Mouse (Mus musculus): ENCODE results near the gene Ano1. TPM values are rescaled to one million over a fixed set of nuclear protein-coding genes. Genes with fewer than 3 reads are reported as not detected.

Gene Ano1
- polyA plus RNA-seq, 1 experiment from 2014 or later: 6.0 TPM

- WGBS: 75% methylated on average over 22 of the region's 22 CpGs
- no peaks in the 10 kb centered on the region for H3K27me3 ChIP-seq (replicated peaks; ENCODE audit: control insufficient read depth, insufficient read depth, low read length)
- no peak overlapping the region for H3K9ac ChIP-seq (ENCODE audit: low read length)
- no peaks in the 10 kb centered on the region for H3K9me3 ChIP-seq (replicated peaks; ENCODE audit: control insufficient read depth, low read length)
- H3K4me2 ChIP-seq (ENCODE audit: low read length): no peak overlapping the region
- ATAC-seq: no peak
- no peak overlapping the region for H3K4me3 ChIP-seq (ENCODE audit: low read depth, low read length)
- no peaks in the 10 kb centered on the region for H3K36me3 ChIP-seq (ENCODE audit: control insufficient read depth, insufficient read depth, low read length)
- peaks cover 4% of the 10 kb centered on the region for H3K4me1 ChIP-seq (ENCODE audit: control insufficient read depth, insufficient read depth, low read length)
- no peak overlapping the region for H3K27ac ChIP-seq (ENCODE audit: low read depth, low read length)
- DNase-seq (ENCODE audit: low spot score): no peak
Measured at GRCm38 (mm10) chr7:144620721-144621681, 130.8 kb downstream of the Ano1 start.

GRCm38 (mm10) chr7:144620315-144620714 is 131.5 kb downstream of the Ano1 start:
- H3K9me3 ChIP-seq (replicated peaks; ENCODE audit: control insufficient read depth, low read length): no peaks in the 10 kb centered on the region
- H3K4me2 ChIP-seq (ENCODE audit: low read length): no peak overlapping the region

GRCm38 (mm10) chr7:144615343-144615742 is 136.4 kb downstream of the Ano1 start:
- no peak overlapping the region for H3K4me2 ChIP-seq (ENCODE audit: low read length)
- H3K27me3 ChIP-seq (replicated peaks; ENCODE audit: control insufficient read depth, insufficient read depth, low read length): no peaks in the 10 kb centered on the region
- no peak overlapping the region for H3K27ac ChIP-seq (ENCODE audit: low read depth, low read length)
- H3K9ac ChIP-seq (ENCODE audit: low read length): no peak overlapping the region
- WGBS: 81% methylated on average over 6 of the region's 6 CpGs
- H3K4me1 ChIP-seq (ENCODE audit: control insufficient read depth, insufficient read depth, low read length): no peaks in the 10 kb centered on the region
- H3K36me3 ChIP-seq (ENCODE audit: control insufficient read depth, insufficient read depth, low read length): no peaks in the 10 kb centered on the region
- H3K4me3 ChIP-seq (ENCODE audit: low read depth, low read length): no peak overlapping the region
- H3K9me3 ChIP-seq (replicated peaks; ENCODE audit: control insufficient read depth, low read length): no peaks in the 10 kb centered on the region
- ATAC-seq: no peak
- DNase-seq (ENCODE audit: low spot score): no peak

More at GRCm38 (mm10) chr7:144620315-144620714, 131.5 kb downstream of the Ano1 start:
- Histone ChIP-seq H3K27me3 (replicated peaks; ENCODE audit: control insufficient read depth, insufficient read depth, low read length) (no peaks in the 10 kb centered on the region), H3K36me3 (ENCODE audit: control insufficient read depth, insufficient read depth, low read length) (no peaks in the 10 kb centered on the region), H3K27ac (ENCODE audit: low read depth, low read length) (no peak overlapping the region), H3K4me3 (ENCODE audit: low read depth, low read length) (no peak overlapping the region), H3K4me1 (ENCODE audit: control insufficient read depth, insufficient read depth, low read length) (peaks cover 4% of the 10 kb centered on the region), H3K9ac (ENCODE audit: low read length) (no peak overlapping the region)
- no peak for DNase-seq (ENCODE audit: low spot score)
- ATAC-seq: no peak

- H3K36me3 ChIP-seq (ENCODE audit: control insufficient read depth, insufficient read depth, low read length): no peaks in the 10 kb centered on the region
Measured at GRCm38 (mm10) chr7:144612829-144613228, 138.9 kb downstream of the Ano1 start.

GRCm38 (mm10) chr7:144612351-144612750 is 139.4 kb downstream of the Ano1 start:
- no peaks in the 10 kb centered on the region for H3K27me3 ChIP-seq (replicated peaks; ENCODE audit: control insufficient read depth, insufficient read depth, low read length)
- H3K4me2 ChIP-seq (ENCODE audit: low read length): no peak overlapping the region
- H3K4me1 ChIP-seq (ENCODE audit: control insufficient read depth, insufficient read depth, low read length): no peaks in the 10 kb centered on the region
- H3K9me3 ChIP-seq (replicated peaks; ENCODE audit: control insufficient read depth, low read length): no peaks in the 10 kb centered on the region
- H3K36me3 ChIP-seq (ENCODE audit: control insufficient read depth, insufficient read depth, low read length): no peaks in the 10 kb centered on the region
- H3K4me3 ChIP-seq (ENCODE audit: low read depth, low read length): no peak overlapping the region
- no peak overlapping the region for H3K9ac ChIP-seq (ENCODE audit: low read length)
- no peak for DNase-seq (ENCODE audit: low spot score)
- no peak overlapping the region for H3K27ac ChIP-seq (ENCODE audit: low read depth, low read length)
- 83% methylated on average over 4 of the region's 4 CpGs for WGBS
- no peak for ATAC-seq

More at GRCm38 (mm10) chr7:144612829-144613228, 138.9 kb downstream of the Ano1 start:
- Histone ChIP-seq H3K9ac (ENCODE audit: low read length) (no peak overlapping the region), H3K9me3 (replicated peaks; ENCODE audit: control insufficient read depth, low read length) (no peaks in the 10 kb centered on the region), H3K4me1 (ENCODE audit: control insufficient read depth, insufficient read depth, low read length) (no peaks in the 10 kb centered on the region), H3K4me3 (ENCODE audit: low read depth, low read length) (no peak overlapping the region), H3K27me3 (replicated peaks; ENCODE audit: control insufficient read depth, insufficient read depth, low read length) (no peaks in the 10 kb centered on the region), H3K27ac (ENCODE audit: low read depth, low read length) (no peak overlapping the region), H3K4me2 (ENCODE audit: low read length) (no peak overlapping the region)
- ATAC-seq (no peak), DNase-seq (ENCODE audit: low spot score) (no peak)
- WGBS: 85% methylated on average over 4 of the region's 4 CpGs

- no peak for DNase-seq (ENCODE audit: low spot score)
- Histone ChIP-seq H3K4me2 (ENCODE audit: low read length) (no peak overlapping the region), H3K4me1 (ENCODE audit: control insufficient read depth, insufficient read depth, low read length) (no peaks in the 10 kb centered on the region), H3K4me3 (ENCODE audit: low read depth, low read length) (no peak overlapping the region), H3K9me3 (replicated peaks; ENCODE audit: control insufficient read depth, low read length) (no peaks in the 10 kb centered on the region), H3K27me3 (replicated peaks; ENCODE audit: control insufficient read depth, insufficient read depth, low read length) (no peaks in the 10 kb centered on the region), H3K27ac (ENCODE audit: low read depth, low read length) (no peak overlapping the region), H3K9ac (ENCODE audit: low read length) (no peak overlapping the region), H3K36me3 (ENCODE audit: control insufficient read depth, insufficient read depth, low read length) (no peaks in the 10 kb centered on the region)
- ATAC-seq: no peak
- 96% methylated on average over 16 of the region's 16 CpGs for WGBS
Measured at GRCm38 (mm10) chr7:144611595-144611994, 140.2 kb downstream of the Ano1 start.

- Histone ChIP-seq H3K36me3 (ENCODE audit: control insufficient read depth, insufficient read depth, low read length) (no peaks in the 10 kb centered on the region), H3K4me1 (ENCODE audit: control insufficient read depth, insufficient read depth, low read length) (no peaks in the 10 kb centered on the region), H3K27ac (ENCODE audit: low read depth, low read length) (no peak overlapping the region), H3K4me2 (ENCODE audit: low read length) (no peak overlapping the region), H3K27me3 (replicated peaks; ENCODE audit: control insufficient read depth, insufficient read depth, low read length) (no peaks in the 10 kb centered on the region), H3K9me3 (replicated peaks; ENCODE audit: control insufficient read depth, low read length) (no peaks in the 10 kb centered on the region), H3K4me3 (ENCODE audit: low read depth, low read length) (no peak overlapping the region), H3K9ac (ENCODE audit: low read length) (no peak overlapping the region)
- DNase-seq (ENCODE audit: low spot score) (no peak), ATAC-seq (no peak)
- 90% methylated on average over 7 of the region's 7 CpGs for WGBS
Measured at GRCm38 (mm10) chr7:144609568-144609967, 142.2 kb downstream of the Ano1 start.

GRCm38 (mm10) chr7:144607862-144608261 is 143.9 kb downstream of the Ano1 start:
- Histone ChIP-seq H3K27ac (ENCODE audit: low read depth, low read length) (no peak overlapping the region), H3K4me2 (ENCODE audit: low read length) (no peak overlapping the region), H3K27me3 (replicated peaks; ENCODE audit: control insufficient read depth, insufficient read depth, low read length) (no peaks in the 10 kb centered on the region), H3K9ac (ENCODE audit: low read length) (no peak overlapping the region), H3K36me3 (ENCODE audit: control insufficient read depth, insufficient read depth, low read length) (no peaks in the 10 kb centered on the region), H3K9me3 (replicated peaks; ENCODE audit: control insufficient read depth, low read length) (no peaks in the 10 kb centered on the region), H3K4me3 (ENCODE audit: low read depth, low read length) (no peak overlapping the region), H3K4me1 (ENCODE audit: control insufficient read depth, insufficient read depth, low read length) (no peaks in the 10 kb centered on the region)
- ATAC-seq (no peak), DNase-seq (ENCODE audit: low spot score) (no peak)
- WGBS: 93% methylated on average over 15 of the region's 15 CpGs

GRCm38 (mm10) chr7:144604735-144605134 is 147.0 kb downstream of the Ano1 start:
- ATAC-seq (no peak), DNase-seq (ENCODE audit: low spot score) (no peak)
- H3K27me3 ChIP-seq (replicated peaks; ENCODE audit: control insufficient read depth, insufficient read depth, low read length): no peaks in the 10 kb centered on the region
- no peak overlapping the region for H3K4me2 ChIP-seq (ENCODE audit: low read length)
- H3K36me3 ChIP-seq (ENCODE audit: control insufficient read depth, insufficient read depth, low read length): no peaks in the 10 kb centered on the region
- no peak overlapping the region for H3K9ac ChIP-seq (ENCODE audit: low read length)
- H3K4me1 ChIP-seq (ENCODE audit: control insufficient read depth, insufficient read depth, low read length): no peaks in the 10 kb centered on the region
- H3K27ac ChIP-seq (ENCODE audit: low read depth, low read length): no peak overlapping the region
- 85% methylated on average over 4 of the region's 4 CpGs for WGBS
- no peak overlapping the region for H3K4me3 ChIP-seq (ENCODE audit: low read depth, low read length)
- no peaks in the 10 kb centered on the region for H3K9me3 ChIP-seq (replicated peaks; ENCODE audit: control insufficient read depth, low read length)

Data from forebrain, embryonic 14.5 days (tissue).